8 mouse cellular contexts compared by ENCODE assay signal in genomic region chr11:116530187-116531147, GRCm38 (mm10). TPM values are rescaled to one million over a fixed set of nuclear protein-coding genes. Genes with fewer than 3 reads are reported as not detected.
DNase-seq lines count a peak whose midpoint lies in the region; ATAC-seq and TF ChIP-seq lines count a peak whose summit lies in the region.

Gene Sphk1, plus strand, starts transcription at chr11:116530925.

- peak within 1 kb of the TSS; percentile 43; the same call in 1 of the 2 replicates for H3K9ac ChIP-seq in forebrain, embryonic 13.5 days
- peak within 1 kb of the TSS; percentile 40; the same call in 1 of the 2 replicates for H3K9ac ChIP-seq in midbrain, embryonic 14.5 days (replicated peaks; ENCODE audit: low read length)

- ATAC-seq in forebrain, embryonic 13.5 days, result no peak
- no peak for ATAC-seq in midbrain, embryonic 14.5 days (ENCODE audit: low FRiP score, low TSS enrichment)

- no peak for TF ChIP-seq POLR2A in testis, adult 2 months (IDR thresholded peaks at IDR 0.05; ENCODE audit: control insufficient read depth, low read depth, low read length)

- peaks cover 26% of the 10 kb centered on the region for H3K4me1 ChIP-seq in testis, adult 2 months (ENCODE audit: control insufficient read depth, insufficient read depth, low read length)
- H3K4me1 ChIP-seq in forebrain, embryonic 13.5 days, result peaks cover 43% of the 10 kb centered on the region
- peaks cover 44% of the 10 kb centered on the region for H3K4me1 ChIP-seq in limb, embryonic 10.5 days
- H3K4me1 ChIP-seq in midbrain, embryonic 14.5 days (ENCODE audit: control insufficient read depth, insufficient read depth, low read length), result peaks cover 35% of the 10 kb centered on the region

- H3K4me3 ChIP-seq in testis, adult 2 months (ENCODE audit: control insufficient read depth, low read depth, low read length), result peak within 1 kb of the TSS; percentile 20; the same call in 1 of the 2 replicates
- H3K4me3 ChIP-seq in forebrain, embryonic 13.5 days, result peak within 1 kb of the TSS; percentile 48
- H3K4me3 ChIP-seq in limb, embryonic 10.5 days, result peak within 1 kb of the TSS; percentile 68
- peak within 1 kb of the TSS; percentile 39 for H3K4me3 ChIP-seq in midbrain, embryonic 14.5 days (replicated peaks; ENCODE audit: low read depth, low read length)

- no peaks in the 10 kb centered on the region for H3K9me3 ChIP-seq in forebrain, embryonic 13.5 days (replicated peaks)
- no peaks in the 10 kb centered on the region for H3K9me3 ChIP-seq in limb, embryonic 10.5 days (replicated peaks)
- H3K9me3 ChIP-seq in midbrain, embryonic 14.5 days (ENCODE audit: control insufficient read depth, low read length), result no peaks in the 10 kb centered on the region

- no peaks in the 10 kb centered on the region for H3K36me3 ChIP-seq in testis, adult 2 months (ENCODE audit: control insufficient read depth, insufficient read depth, low read length)
- no peaks in the 10 kb centered on the region for H3K36me3 ChIP-seq in forebrain, embryonic 13.5 days (ENCODE audit: poor library complexity, severe bottlenecking)
- H3K36me3 ChIP-seq in limb, embryonic 10.5 days, result no peaks in the 10 kb centered on the region
- H3K36me3 ChIP-seq in midbrain, embryonic 14.5 days (ENCODE audit: control insufficient read depth, insufficient read depth, low read length), result no peaks in the 10 kb centered on the region

- no peak within 1 kb of the TSS for H3K27ac ChIP-seq in testis, adult 2 months (ENCODE audit: control insufficient read depth, insufficient read depth, low read depth, low read length)
- H3K27ac ChIP-seq in forebrain, embryonic 13.5 days, result no peak within 1 kb of the TSS
- H3K27ac ChIP-seq in limb, embryonic 10.5 days, result peak within 1 kb of the TSS; percentile 57
- 0 out of 2 replicates have a peak within 1 kb of the TSS, but pooled peaks have one; percentile 55 for H3K27ac ChIP-seq in midbrain, embryonic 14.5 days (replicated peaks; ENCODE audit: low read depth, low read length)

- 0 out of 2 replicates have a peak, but pooled peaks cover 2% of the 10 kb centered on the region for H3K27me3 ChIP-seq in testis, adult 2 months (ENCODE audit: control insufficient read depth, insufficient read depth, low read length)
- peaks cover 62% of the 10 kb centered on the region for H3K27me3 ChIP-seq in forebrain, embryonic 13.5 days
- peaks cover 88% of the 10 kb centered on the region for H3K27me3 ChIP-seq in limb, embryonic 10.5 days (ENCODE audit: low read depth, poor library complexity, severe bottlenecking)
- peaks cover 46% of the 10 kb centered on the region for H3K27me3 ChIP-seq in midbrain, embryonic 14.5 days (ENCODE audit: control insufficient read depth, insufficient read depth, low read length)

- TF ChIP-seq CTCF in testis, adult 2 months (IDR thresholded peaks at IDR 0.05; ENCODE audit: control insufficient read depth, insufficient read depth, insufficient replicate concordance, low read depth, low read length), result no peak

- H3K4me2 ChIP-seq in forebrain, embryonic 13.5 days, result peak within 1 kb of the TSS; percentile 88
- peak within 1 kb of the TSS; percentile 76 for H3K4me2 ChIP-seq in midbrain, embryonic 14.5 days (ENCODE audit: low read length)

- 15% methylated on average over 11 of the region's 11 CpGs for WGBS in forebrain, embryonic 13.5 days
- 39% methylated on average over 11 of the region's 11 CpGs for WGBS in limb, embryonic 10.5 days
- WGBS in midbrain, embryonic 14.5 days, result 19% methylated on average over 11 of the region's 11 CpGs

- DNase-seq in testis, postnatal 14 days (ENCODE audit: low spot score), result no peak
- DNase-seq in limb, embryonic 10.5 days (ENCODE audit: low spot score), result peak; percentile 51
- DNase-seq in midbrain, embryonic 14.5 days, result peak; percentile 59
- DNase-seq in ovary, postnatal 14 days (ENCODE audit: low spot score), result no peak
- DNase-seq in layer of hippocampus, adult 11-12 months (ENCODE audit: low spot score), result no peak
- no peak for DNase-seq in adrenal gland, adult 18-20 months (ENCODE audit: low spot score in 2 of 2)

RNA-seq across cellular contexts. Expression of gene Sphk1, which starts in this region (rescaled TPM):
- polyA plus RNA-seq in testis, adult 2 months (2012; rRNA removed), result 3.3 and 4.2 TPM in 2 replicates
- polyA plus RNA-seq in forebrain, embryonic 13.5 days (2015; fragmentation: Nextera tagmentation; extraction: Ambion mirVana), result 0.98 and 2.2 TPM in 2 replicates
- 0.30 and 0.54 TPM in 2 replicates for polyA plus RNA-seq in limb, embryonic 10.5 days (2016; fragmentation: Nextera tagmentation; extraction: Ambion mirVana)
- 5.4 and 6.0 TPM in 2 replicates for polyA plus RNA-seq in midbrain, embryonic 14.5 days (2014; fragmentation: Nextera tagmentation; extraction: Ambion mirVana)
- 1 to 10 TPM; 1.9 to 2.5 TPM for total RNA-seq in adrenal gland, adult 18-20 months (2021)

Comparison
In these comparisons a context has a peak if more than half of its experiments do, and no peak if none do; other contexts are left out.
1. Peak in DNase-seq, H3K4me3 ChIP-seq and H3K27ac ChIP-seq in limb, embryonic 10.5 days; RNA of the gene not detected or under 1 TPM.